Mouse (Mus musculus) telencephalon, adult 2 months (tissue): ENCODE measurements at regions not wholly inside any gene's neighbourhood (a gene's known extent, or its start where the extent isn't known, plus 50 kb on each side); places are given as distances from the start of the nearest gene placed in this dataset.

Experiments
- DNase-seq: peaks from one replicate; pipeline ENCODE4 v3.0.0-alpha.2; 2011; ENCODE audit warnings: low read depth, low spot score

- DNase-seq, result no peak
These were observed 729.7 kb downstream of the Galc start for GRCm38 (mm10) chr12:97529556-97529955.

GRCm38 (mm10) chr12:97525931-97526330 lies 733.3 kb downstream of the Galc start:
- no peak for DNase-seq

GRCm38 (mm10) chr12:97519834-97520489 lies 739.3 kb downstream of the Galc start:
- no peak for DNase-seq

- DNase-seq, result no peak
These were observed 741.7 kb downstream of the Galc start for GRCm38 (mm10) chr12:97517534-97517933.

GRCm38 (mm10) chr12:97515805-97516204 lies 743.5 kb downstream of the Galc start:
- peak; percentile 60 for DNase-seq

GRCm38 (mm10) chr12:97511866-97512265 lies 747.4 kb downstream of the Galc start:
- DNase-seq, result no peak

- peak; percentile 88 for DNase-seq
These were observed 757.8 kb downstream of the Galc start for GRCm38 (mm10) chr12:97501441-97501840.

GRCm38 (mm10) chr12:97483559-97483958 lies 775.7 kb downstream of the Galc start:
- peak; percentile 53 for DNase-seq

GRCm38 (mm10) chr12:97476466-97477250 lies 782.6 kb downstream of the Galc start:
- no peak for DNase-seq

- no peak for DNase-seq
These were observed 783.5 kb downstream of the Galc start for GRCm38 (mm10) chr12:97475751-97476150.

GRCm38 (mm10) chr12:97469183-97469582 lies 790.1 kb downstream of the Galc start:
- DNase-seq, result no peak

- DNase-seq, result no peak
These were observed 823.1 kb downstream of the Galc start for GRCm38 (mm10) chr12:97436141-97436540.

GRCm38 (mm10) chr12:97434021-97434420 lies 825.2 kb downstream of the Galc start:
- no peak for DNase-seq

- DNase-seq, result no peak
These were observed 826.6 kb downstream of the Galc start for GRCm38 (mm10) chr12:97432704-97433103.

GRCm38 (mm10) chr12:97428252-97428651 lies 831.0 kb downstream of the Galc start:
- DNase-seq, result peak; percentile 50

- DNase-seq, result no peak
These were observed 834.5 kb downstream of the Galc start for GRCm38 (mm10) chr12:97424726-97425125.

- DNase-seq, result no peak
These were observed 855.8 kb downstream of the Galc start for GRCm38 (mm10) chr12:97403440-97403839.

GRCm38 (mm10) chr12:97402412-97403396 lies 856.6 kb downstream of the Galc start:
- DNase-seq, result no peak

- DNase-seq, result no peak
These were observed 860.7 kb downstream of the Galc start for GRCm38 (mm10) chr12:97398582-97398945.

- DNase-seq, result peak; percentile 28
These were observed 861.2 kb downstream of the Galc start for GRCm38 (mm10) chr12:97397850-97398581.

GRCm38 (mm10) chr12:97361804-97362203 lies 897.5 kb downstream of the Galc start:
- no peak for DNase-seq
